Mouse (Mus musculus) erythroid progenitor cell, adult 5-6 weeks (primary cell): ENCODE measurements around the gene Cd83. TPM values are rescaled to one million over a fixed set of nuclear protein-coding genes. Genes with fewer than 3 reads are reported as not detected.

ENCODE experiments used
- ATAC-seq: replicated peaks from 2 replicates; pipeline ENCODE4 v1.8.0; 2016; ENCODE audit warnings: moderate number of reproducible peaks, mild to moderate bottlenecking, moderate TSS enrichment, inconsistent platforms; ENCODE audit not compliant: poor library complexity, low FRiP score, severe bottlenecking
- total RNA-seq, 2 experiments: library from RNA; stranded (forward) in 1 of 2; stranded (reverse) in 1 of 2; fragments of 150-400 nt in 1 of 2; fragments of 186-747, 209-891 nt in 1 of 2; gene quantifications; 2 replicates each; pipeline versions ENCODE4 v1.2.3 to v1.2.4; 2015 to 2017; ENCODE audit warnings: low replicate concordance in 2 of 2

Gene Cd83
- 4.2 TPM in 1 of 2 replicates, not detected in the other for total RNA-seq (2015; ENCODE audit: low replicate concordance)
- 1.4 and 3.1 TPM in 2 replicates for total RNA-seq (2017; ENCODE audit: low replicate concordance)

DNA sequence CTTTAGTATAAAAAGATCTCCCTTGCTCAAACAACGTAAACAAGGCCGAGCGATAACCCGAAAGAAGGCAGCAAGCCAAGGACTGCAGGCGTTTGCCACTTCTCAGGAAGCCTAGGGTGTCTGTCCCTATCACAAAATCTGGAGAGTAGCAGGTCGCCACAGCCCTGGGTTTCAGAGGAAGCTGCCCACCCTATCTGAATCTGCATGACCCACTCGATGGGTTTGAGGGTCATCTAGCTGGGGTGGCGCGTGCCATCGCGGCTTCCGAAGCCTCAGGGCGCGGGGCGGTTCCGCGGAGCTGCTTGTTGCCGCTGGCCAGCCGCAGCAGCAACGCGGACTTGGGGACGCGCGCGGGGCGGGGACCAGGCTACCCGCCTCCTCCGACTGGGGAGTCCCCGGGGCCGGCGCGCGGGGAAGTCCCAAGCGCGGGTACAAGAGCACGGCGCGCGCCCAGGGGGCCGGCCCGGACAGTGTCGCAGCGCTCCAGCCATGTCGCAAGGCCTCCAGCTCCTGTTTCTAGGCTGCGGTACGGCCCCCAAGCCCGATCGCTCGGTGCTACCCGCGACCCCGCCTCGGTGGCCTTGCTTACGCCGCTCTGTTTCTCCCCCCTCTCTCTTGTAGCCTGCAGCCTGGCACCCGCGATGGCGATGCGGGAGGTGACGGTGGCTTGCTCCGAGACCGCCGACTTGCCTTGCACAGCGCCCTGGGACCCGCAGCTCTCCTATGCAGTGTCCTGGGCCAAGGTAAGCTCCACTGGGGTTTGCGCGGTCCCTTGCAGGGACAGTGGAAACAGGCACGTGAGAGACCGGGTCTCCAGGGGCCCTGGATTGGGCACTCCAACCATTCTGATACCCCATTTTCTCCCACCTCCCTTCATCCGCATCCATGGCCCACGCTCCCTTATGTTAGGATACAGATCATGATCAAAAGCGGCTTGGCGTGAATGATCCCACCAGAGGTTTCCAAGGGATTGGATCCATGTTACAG, at the start of gene Cd83:
TSS of gene Cd83 (plus strand) at position 51 of the 987 bp plus-strand sequence.
- no peak for ATAC-seq

DNA sequence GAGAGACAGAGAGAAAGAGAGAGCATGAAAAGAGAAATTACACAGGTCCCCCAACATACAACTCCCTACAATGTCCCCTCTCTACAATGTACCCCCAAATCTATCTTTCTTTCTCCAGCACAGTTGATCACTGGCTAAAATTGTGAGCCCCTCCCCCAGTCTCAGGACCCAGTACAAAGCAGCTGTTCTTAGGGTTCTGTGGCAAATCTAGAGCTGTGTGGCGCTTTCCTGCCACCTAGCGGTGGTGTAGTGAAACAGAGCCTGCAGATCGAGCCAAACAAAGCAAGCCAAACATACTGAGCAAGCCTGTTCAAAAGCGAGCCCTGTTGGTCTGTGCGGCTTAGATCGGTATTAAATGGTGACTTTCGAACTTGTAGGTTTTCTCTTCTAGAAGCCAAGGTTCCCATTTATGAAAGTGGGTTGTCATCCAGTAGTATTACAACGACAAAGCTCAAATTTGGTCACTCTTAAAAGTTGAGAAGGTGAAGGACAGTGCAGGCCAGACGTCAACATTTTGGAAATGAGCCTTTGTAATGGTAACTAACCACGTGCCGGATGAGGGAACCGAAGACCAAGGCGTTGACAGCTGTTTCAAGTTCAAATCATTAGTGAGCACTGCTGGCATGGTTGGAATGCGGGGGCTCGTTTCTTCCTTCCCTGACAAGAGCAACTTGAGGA, 44.8 kb upstream of the Cd83 start:
- ATAC-seq = no peak

DNA sequence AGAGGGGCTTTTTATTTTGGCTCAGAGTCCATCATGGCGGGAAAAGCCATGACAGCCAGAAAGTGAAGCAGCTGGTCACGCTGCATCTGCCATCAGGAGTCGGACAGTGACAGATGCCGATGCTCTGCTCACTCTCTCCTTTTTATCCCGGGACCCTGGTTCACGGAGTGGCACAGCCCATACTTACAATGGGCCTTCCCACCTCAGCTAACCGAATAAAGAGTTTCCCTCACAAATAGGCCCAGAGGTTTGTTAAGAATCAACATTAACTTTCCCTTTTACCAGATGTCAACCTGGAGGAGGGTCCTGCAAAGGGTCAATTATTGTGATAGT, 44.3 kb upstream of the Cd83 start:
- no peak for ATAC-seq

DNA sequence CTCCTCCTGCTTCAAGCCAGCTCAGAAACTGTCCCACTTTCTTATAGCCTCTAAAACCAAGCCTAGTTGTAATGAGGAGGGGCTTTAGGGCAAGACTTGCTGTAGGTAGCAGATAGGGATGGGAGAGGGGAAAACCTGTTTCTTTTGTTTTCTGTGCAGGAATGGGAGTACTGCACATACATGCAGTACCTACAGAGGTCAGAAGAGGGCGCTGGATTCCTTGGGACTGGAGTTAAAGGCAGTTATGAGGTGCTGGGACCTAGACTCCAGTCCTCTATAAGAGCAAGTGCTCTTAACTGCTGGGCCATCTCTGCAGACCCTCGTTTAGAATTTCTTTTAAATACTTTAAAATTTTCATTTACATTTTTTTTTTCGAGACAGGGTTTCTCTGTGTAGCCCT, 41.9 kb upstream of the Cd83 start:
- no peak for ATAC-seq

DNA sequence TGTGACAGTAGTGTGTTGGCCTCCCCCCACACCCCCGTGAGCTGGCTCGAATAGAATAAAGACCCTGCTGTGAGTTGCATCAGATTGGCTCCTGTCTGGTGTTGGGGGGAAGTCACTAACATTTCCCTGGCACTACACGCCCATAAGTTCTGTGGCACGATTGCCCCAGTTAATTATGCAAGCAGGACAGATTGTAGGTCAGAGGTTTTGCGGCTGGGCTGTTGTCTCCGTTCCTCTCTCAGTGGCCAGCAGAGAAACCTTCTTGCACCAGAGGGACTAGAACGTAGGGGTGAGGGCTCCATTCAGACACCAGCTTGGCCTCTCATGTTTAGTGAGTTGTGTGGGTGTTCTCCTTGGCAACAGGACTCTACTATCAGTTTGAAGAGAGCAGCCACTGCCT, 40.3 kb upstream of the Cd83 start:
- ATAC-seq = no peak

DNA sequence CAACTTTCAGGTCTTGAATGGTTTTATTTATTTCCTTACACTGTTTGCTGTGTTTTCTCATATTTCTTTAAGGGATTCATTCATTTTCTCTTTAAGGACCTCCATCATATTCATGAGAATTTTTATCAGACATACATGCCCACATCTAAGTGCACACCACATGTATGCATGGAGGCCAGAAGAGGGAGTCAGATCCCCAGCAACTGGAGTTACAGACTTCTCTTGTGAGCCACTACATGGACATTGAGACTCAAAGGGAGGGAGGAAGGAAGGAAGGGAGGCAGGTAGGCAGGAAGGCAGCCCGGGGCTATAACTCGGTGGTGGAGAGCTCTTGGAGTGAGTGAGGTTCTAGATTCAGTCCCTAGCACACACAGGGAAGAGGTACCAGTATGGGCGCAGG, 34.3 kb upstream of the Cd83 start:
- ATAC-seq = no peak

DNA sequence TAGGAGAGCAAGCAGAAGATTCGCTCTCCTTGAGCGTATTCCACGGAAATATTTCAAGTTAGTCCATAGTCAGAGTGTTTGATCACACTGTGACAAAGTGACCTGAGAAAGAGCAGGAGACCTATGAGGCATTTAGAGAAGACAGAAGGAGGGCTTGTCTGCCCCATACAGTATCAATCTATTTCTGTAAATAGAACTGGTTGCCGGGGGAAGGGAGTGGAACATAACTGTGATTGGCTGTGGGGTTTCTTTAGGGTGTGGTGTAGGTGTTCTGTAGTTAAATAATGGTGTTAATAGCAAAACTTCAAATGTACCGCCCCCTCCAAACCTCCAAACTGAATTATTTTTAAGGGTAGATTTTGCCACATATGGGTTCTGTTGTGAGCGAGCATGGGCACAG, 33.6 kb upstream of the Cd83 start:
- ATAC-seq = no peak

DNA sequence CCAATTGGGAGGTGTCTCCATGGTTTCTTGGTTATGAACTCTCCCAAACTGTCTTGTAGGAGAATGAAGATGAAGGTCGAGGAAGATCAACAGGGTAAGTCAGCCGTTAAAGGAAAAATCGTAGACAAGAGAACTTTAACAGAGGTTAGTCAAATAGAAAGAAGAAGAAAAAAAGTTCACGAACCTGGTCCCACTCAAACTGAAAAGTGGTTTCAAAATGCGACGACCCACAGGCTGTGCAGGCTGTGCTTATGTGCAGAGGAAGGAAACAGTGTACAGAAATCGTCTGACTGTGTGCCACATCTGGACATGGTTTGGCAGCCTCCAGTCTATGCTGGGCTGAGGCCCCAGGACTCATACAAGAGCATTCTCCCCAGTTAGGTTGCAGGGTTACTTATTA, 32.2 kb upstream of the Cd83 start:
- no peak for ATAC-seq

DNA sequence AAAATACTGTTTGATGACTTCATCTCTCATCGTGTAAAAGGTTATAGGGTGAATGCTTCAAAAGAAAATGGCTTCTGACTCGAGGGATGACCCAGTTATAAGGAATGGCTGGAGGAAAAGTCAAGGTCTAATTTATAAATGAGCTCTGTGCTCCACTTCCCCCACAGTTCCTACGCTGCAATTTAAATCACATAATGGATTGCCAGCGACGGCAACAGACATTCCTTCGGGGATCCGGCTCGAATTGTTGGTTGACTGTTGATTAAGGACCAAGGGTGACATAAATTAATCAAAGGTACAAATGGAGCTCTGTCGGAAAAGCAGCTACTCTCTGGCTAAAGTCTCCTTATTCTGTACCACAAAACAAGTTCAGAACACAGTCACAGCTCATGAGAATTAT, 30.9 kb upstream of the Cd83 start:
- ATAC-seq = no peak

DNA sequence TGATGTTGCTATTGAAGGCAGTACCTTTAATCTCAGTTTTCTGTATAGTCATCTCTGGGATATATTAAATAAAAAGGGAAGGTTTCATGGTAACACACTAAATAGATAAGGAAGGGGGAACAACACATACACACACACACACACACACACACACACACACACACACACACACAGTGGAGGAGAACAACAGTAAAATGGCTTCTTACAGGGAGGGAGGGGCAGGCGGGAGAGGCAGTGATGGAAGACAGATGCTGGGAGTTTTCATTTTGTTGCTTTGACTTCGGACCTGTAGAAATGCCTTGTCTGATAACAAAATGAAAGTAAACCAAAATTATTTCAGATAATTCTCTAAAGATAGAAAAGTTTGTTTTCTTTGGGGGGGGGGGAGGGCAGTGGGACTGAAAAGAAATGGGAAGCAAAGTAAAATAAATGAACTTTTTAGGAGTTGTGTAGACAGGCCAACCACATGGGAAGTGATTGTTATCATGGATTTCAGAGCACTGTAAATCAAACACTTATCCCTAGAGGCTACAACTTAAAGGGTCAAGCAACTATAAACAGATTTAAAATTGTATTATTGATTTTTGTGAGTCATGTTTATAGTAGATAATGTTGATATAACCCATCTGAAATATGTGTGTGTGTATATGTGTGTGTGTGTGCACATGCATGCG, 30.0 kb upstream of the Cd83 start:
- ATAC-seq = no peak

DNA sequence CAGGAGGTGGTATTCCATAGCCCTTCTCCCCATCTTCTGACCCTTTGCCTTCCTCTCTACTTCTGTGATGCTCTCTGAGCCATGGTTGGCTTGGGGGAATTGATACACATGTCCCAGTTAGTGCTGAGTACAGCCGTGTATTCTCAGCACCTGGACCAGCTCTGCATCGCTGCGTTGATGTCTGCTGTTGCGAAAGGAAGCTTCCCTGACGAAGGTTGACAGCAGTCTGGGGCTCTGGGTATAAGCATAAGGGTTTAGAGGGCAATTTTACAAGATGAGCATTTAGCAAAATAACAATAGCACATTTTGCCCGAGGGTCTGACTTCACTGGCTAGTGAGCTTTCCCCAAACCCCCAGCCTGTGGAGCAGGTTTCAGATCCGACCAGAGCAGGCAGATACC, 29.0 kb upstream of the Cd83 start:
- no peak for ATAC-seq

DNA sequence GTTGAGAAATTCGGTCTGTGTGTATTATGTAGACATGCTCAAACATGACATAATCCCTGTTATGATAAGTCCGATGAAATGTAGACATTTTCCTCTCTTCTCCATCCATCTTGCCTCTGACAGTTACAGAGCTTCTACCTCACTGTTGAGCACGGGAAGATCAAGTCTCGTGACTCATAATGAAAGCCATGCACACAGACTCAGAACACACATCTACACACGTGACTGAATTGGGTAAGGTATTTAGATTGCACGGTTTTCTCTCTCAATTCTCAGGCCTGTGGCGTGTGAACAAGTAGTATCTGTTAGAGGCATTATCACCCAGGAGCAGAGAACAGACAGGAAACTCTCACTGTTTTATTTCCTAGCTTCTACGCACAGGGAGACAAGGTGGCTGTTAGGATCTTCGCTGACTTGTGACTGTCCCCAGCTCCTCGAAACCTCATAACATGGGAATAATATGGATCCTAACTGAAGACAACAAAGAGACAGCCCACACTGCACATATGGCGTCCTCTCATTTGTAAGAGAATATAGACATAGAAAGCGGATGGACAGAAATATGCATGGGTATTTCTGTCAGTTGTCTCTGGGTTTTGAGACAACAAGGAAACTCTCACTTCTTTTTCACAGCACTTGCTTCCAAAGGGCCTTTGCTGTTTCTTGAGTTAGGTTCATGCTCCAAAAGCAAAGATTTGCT, 23.3 kb upstream of the Cd83 start:
- no peak for ATAC-seq

DNA sequence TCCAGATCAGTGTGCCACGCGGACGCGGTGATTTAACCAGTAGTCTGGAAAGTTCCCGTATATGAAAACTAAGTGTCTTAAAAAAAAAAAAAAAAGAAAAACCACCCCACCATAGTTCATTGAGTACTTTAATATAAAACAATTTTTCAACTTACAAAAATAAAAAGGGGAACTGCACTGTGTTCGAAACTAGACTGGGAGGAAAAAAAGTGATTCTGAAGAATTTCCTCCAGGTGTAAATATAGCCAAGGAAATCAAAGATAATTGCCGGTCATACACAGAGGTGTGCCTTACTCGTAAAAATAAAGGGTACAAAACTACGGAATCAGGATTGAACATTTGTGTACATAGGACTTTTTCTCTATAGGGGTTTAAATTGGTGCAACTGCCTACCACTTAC, 21.7 kb upstream of the Cd83 start:
- no peak for ATAC-seq

DNA sequence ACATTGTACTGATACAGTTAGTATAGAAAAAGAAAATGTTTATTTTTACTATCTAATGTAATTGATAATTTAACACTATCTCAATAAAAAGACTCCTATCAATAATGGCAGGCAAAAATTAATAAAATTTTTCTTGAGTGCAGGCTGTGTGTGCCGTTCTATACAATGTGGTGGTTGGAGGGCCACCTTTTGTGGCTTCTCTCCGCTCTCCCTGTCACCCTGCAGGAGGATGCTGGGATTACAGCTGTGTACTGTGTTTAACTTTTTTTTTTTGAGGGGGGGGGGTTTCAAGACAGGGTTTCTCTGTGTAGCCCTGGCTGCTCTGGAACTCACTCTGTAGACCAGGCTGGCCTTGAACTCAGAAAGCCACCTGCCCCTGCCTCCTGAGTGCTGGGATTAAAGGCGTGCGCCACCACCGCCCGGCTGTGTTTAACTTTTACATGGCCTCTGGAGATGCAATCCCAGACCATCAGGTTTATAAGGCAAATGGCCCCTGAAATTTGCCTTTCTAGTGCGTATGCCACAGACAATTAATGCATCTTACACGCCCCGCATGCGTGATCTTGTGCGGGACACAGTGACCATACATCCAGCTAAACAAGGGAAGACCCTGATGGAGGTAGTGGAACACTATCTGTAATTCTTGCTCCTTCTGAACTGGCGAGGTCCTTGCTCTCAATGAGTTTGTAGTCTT, 21.1 kb upstream of the Cd83 start:
- ATAC-seq = no peak

DNA sequence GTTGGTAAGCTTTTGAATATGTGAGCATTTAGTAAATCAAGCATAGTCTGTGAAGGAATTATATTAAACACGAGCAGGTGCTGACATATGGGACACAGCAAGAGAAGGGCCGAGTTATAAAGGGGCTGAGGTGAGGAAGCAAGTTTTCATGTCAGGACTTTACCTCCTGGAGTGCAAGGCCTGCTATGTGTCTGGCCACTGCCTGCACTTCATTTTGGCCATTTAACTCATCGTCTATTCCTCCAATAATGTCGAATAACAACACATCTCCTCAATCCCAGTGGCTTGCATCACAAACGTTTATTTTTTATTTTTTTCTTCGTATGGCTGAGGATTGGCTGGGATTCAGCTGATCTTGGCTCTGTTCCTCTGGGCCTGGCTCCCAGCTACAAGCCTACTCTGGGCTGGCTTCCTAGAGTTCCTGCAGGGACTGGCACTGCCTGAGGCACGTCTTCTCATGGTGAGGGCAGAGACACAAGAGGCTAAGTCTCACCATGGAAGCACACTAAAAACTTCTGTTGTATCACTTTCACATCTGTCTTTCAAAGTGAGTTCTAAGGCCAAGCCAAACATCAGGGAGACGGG, 20.5 kb upstream of the Cd83 start:
- ATAC-seq = no peak

DNA sequence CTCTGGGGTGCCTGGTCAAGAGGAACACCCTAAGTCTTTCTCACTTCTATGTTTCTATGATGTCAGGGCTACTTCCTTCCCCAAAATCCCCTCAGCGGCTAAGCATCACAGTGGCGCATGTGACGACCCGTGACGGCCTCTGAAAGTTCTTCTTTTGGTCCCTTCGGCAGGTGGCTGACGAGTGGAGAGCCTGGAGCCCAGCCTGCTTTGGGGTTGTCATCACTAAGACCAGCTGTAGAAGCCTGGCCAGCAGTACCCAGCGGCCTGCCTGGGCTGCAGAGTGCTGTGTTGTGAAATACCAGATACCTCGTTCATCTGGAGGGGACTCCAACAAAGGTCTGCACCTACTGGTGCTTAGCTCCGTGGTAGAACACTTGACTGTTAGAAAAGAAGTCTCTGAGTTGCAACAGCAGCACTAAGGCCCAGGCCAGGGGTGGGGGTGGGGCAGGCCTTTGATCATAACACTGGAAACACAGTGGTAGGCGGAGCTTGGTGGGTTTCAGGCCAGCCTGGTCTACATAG, 19.2 kb upstream of the Cd83 start:
- no peak for ATAC-seq

DNA sequence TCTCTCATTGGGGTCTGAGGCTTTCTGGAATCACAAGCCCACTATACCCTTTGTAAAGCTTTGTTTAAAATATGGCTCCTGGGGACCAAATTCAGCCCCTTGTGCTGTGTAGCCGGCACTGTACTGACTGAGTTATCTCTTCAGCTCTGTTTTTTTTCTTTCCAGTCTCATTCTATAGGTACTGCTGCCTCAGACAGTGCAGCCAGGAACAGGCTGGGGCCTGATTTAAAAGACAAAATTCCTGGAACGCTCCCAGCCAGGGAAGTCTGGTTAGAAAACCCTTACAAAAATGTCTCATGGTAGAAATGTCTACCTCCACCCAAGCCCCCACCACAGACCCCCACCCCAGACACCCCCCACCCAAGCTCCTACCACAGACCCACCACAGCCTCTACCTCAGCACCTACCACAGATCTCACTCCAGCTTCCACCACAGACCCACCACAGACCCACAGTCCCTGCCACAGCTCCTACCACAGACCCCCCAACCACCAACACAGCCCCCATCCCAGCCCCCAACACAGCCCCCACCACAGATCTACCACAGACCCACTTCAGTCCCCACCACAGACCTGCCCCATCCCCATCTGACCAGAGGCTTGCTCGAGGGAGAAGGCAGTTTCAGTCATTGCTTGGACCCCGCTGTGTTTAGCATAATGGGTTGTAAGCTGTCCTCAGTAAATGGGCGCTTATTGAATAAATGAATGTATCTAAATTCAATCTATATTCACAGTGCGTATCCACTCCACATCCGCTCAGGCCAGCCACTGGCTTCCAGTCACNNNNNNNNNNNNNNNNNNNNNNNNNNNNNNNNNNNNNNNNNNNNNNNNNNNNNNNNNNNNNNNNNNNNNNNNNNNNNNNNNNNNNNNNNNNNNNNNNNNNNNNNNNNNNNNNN, 17.5 kb upstream of the Cd83 start:
- no peak for ATAC-seq

DNA sequence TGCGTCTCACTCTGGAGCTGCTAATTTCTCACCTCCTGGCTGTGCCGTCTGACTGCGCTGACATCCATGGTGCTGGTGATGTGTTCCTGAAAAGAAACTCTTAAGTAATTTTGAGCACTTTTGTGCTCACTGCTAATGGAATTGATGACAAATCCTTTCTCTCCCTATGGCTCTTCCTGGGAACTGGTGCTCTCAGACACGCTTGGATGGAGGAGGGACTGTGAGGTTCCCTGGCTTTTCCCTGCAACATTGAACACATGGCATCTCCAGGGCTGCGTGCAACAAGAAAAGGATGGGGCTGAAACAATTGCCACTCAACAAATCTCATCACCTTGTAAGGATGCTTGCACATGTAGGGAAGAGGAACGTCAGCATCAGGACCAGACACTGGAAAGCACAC, 11.6 kb upstream of the Cd83 start:
- ATAC-seq = no peak
